Mouse (Mus musculus) kidney, embryonic 14.5 days (tissue): ENCODE measurements around the gene Rara. TPM values are rescaled to one million over a fixed set of nuclear protein-coding genes. Genes with fewer than 3 reads are reported as not detected.
A peak's percentile ranks its signal among the peaks of the same experiment; 100 is the strongest.

ENCODE experiments used
- ATAC-seq: fragments of 200-750 bp; cut with Nextera tagmentation; 2 replicates; pipeline ENCODE4 v1.8.0; 2017; ENCODE audit warnings: moderate number of reproducible peaks, mild to moderate bottlenecking, moderate TSS enrichment, moderate library complexity; ENCODE audit not compliant: low FRiP score, low TSS enrichment
- H3K27ac ChIP-seq: fragments of 300-500 bp; sonication (generic); 2 replicates; pipeline ENCODE4 v1.5.1; 2014; ENCODE audit warnings: low read depth, mild to moderate bottlenecking, low read length, moderate library complexity, mixed read lengths
- H3K27me3 ChIP-seq: fragments of 300-500 bp; sonication (generic); 2 replicates; pipeline ENCODE4 v1.6.1; 2014; ENCODE audit warnings: mild to moderate bottlenecking, low read length; ENCODE audit not compliant: control insufficient read depth, insufficient read depth
- H3K36me3 ChIP-seq: fragments of 300-500 bp; sonication (generic); 2 replicates; pipeline ENCODE4 v1.6.1; 2014; ENCODE audit warnings: low read length, mixed read lengths; ENCODE audit not compliant: control insufficient read depth, insufficient read depth
- H3K4me1 ChIP-seq: fragments of 300-500 bp; sonication (generic); 2 replicates; pipeline ENCODE4 v1.6.1; 2014; ENCODE audit warnings: low read length, mixed read lengths; ENCODE audit not compliant: control insufficient read depth, insufficient read depth
- H3K4me2 ChIP-seq: fragments of 300-500 bp; sonication (generic); replicated peaks from 2 replicates; pipeline ENCODE4 v1.6.1; 2014; ENCODE audit warnings: low read depth, mild to moderate bottlenecking, low read length
- H3K4me3 ChIP-seq: fragments of 300-500 bp; sonication (generic); 2 replicates; pipeline ENCODE4 v1.5.1; 2014; ENCODE audit warnings: mild to moderate bottlenecking, low read length
- H3K9ac ChIP-seq: fragments of 300-500 bp; sonication (generic); 2 replicates; pipeline ENCODE4 v1.6.1; 2014; ENCODE audit warnings: low read depth, mild to moderate bottlenecking, low read length, moderate library complexity
- H3K9me3 ChIP-seq: fragments of 300-500 bp; sonication (generic); 2 replicates; pipeline ENCODE4 v1.6.1; 2016; ENCODE audit warnings: low read length; ENCODE audit not compliant: control insufficient read depth
- WGBS: fragments of 180-500 bp; shearing (Covaris S2); extraction: QIAGEN DNeasy Blood & Tissue Kit; methylation state at CpG from one replicate; pipeline ENCODE4 v1.1.7; 2014; 5-methylcytosine and 5-hydroxymethylcytosine counted together
- polyA plus RNA-seq: library from polyadenylated mRNA; unstranded; fragments of >200 nt; fragmentation: Nextera tagmentation; extraction: Ambion mirVana; gene quantifications from 2 replicates; pipeline ENCODE4 v1.2.1, GENCODE M21; 2014

Gene Rara
- polyA plus RNA-seq, 1 experiment from 2014 or later, result 36.7 TPM

DNA sequence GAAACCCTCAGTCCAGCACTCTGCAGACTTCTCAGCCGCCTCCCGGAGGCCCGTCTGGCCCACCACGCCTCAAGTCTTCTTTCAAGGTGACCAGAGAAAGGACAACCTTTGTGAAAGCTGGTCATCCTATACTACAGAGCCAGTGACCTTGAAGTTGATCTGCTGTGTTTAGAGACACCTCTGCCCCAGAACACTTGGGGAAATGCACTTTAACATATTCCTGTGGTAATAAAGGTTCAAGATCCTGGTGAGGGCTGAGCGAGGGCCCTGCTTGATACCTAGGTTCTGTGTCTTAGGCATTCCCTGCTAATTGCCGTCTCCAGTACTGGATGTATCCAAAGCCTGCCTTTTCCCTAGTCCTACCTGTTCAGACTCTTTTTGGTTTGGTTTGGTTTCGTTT, 1.1 kb upstream of the Rara start:
- Histone ChIP-seq H3K36me3 (no peaks in the 10 kb centered on the region), H3K9me3 (no peaks in the 10 kb centered on the region), H3K4me3 (no peak overlapping the region), H3K4me2 (no peak overlapping the region), H3K4me1 (peaks cover 79% of the 10 kb centered on the region), H3K27me3 (no peaks in the 10 kb centered on the region), H3K27ac (peak overlapping the region; percentile 90), H3K9ac (0 out of 2 replicates have a peak overlapping the region, but pooled peaks have one; percentile 28)
- ATAC-seq, result no peak
- 71% methylated on average over 7 of the region's 7 CpGs for WGBS

DNA sequence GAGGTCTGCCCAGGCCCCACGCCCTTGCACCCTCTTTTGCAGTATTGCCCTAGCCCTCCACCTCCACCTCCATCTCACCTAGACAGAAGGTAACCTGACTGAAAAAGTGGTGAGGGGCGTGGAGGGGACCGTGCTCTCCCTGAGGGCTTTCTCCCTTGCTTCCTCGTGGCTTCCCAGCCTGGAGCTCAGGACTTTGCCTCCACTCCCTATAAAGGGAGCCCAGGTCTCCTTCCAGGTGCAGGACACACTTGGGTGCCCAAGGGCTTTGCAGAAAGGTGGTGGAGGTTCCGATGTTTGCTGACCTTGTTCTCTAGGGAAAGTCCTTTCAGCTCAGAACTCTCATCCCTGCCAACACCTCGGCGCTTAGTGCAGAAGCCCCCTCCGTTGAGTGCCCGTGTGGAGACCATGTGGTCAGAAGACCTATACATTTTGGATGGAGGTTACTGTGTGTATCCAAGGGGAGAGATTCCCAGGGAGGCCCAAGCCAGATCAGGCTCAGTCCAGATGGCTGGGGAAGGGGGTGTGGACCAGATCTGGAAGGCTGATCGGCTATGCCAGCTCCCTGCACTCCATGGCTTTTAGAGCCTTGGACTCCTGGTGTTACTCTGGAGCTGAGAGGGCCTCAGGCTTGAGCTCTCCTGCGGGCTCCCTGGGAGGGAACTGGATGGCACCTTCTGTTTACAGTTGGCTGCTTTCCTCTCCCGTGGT, 722 bp downstream of the Rara start:
- peak overlapping the region; percentile 54 for H3K4me2 ChIP-seq
- peak overlapping the region; percentile 69 for H3K27ac ChIP-seq
- H3K27me3 ChIP-seq, result no peaks in the 10 kb centered on the region
- peaks cover 91% of the 10 kb centered on the region for H3K4me1 ChIP-seq
- H3K4me3 ChIP-seq, result peak overlapping the region; percentile 59
- H3K36me3 ChIP-seq, result no peaks in the 10 kb centered on the region
- no peaks in the 10 kb centered on the region for H3K9me3 ChIP-seq
- ATAC-seq, result no peak
- 11% methylated on average over 12 of the region's 12 CpGs for WGBS
- peak overlapping the region; percentile 78 for H3K9ac ChIP-seq

DNA sequence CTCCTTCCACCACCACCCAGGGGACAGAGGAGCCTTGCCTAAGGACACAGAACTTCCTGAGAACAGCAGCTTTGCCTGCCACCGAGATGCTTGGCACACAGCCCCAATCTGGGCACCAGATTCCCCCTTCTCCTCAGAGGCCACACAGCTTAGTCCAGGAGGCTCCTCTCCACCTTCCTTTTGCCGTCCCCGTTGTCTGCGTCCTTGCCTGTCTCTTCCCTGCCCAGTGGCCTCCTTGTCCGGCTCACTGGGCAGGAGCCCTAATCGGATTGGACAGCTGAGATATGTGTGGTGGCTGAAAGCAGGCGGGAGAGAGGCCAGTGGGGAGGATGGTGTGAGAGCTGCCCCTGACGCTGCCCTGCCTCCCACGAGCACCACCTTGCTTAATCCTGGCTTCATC, 1.9 kb downstream of the Rara start:
- WGBS, result 6% methylated on average over 9 of the region's 9 CpGs
- peaks cover 82% of the 10 kb centered on the region for H3K4me1 ChIP-seq
- no peaks in the 10 kb centered on the region for H3K27me3 ChIP-seq
- peak overlapping the region; percentile 24; the same call in 1 of the 2 replicates for H3K9ac ChIP-seq
- no peak for ATAC-seq
- peak overlapping the region; percentile 54 for H3K4me2 ChIP-seq
- no peaks in the 10 kb centered on the region for H3K36me3 ChIP-seq
- no peaks in the 10 kb centered on the region for H3K9me3 ChIP-seq
- H3K4me3 ChIP-seq, result 0 out of 2 replicates have a peak overlapping the region, but pooled peaks have one; percentile 1
- H3K27ac ChIP-seq, result peak overlapping the region; percentile 53

DNA sequence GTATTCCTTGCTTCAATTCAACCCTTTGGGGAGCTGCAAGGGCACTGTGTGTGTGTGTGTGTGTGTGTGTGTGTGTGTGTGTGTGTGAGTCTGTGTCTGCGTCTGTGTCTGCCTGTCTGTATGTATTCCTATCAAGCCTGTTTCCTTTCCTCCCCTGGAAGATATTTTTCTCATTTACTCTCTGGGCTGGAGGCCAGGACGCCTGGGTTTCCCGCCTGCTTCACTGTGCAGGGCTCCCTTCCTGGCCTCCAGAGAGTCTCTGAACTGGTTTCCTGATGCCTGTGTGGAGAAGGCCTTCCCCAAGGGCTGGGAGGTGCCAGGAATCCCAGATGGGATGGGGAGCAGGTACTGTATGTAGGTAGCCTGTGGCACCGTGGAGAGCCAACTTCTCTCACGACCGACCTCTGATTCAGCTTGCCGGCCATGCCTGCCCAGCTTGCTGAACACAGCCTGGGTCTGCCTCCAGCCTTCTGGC, 2.5 kb downstream of the Rara start:
- no peak for ATAC-seq
- Histone ChIP-seq H3K27me3 (no peaks in the 10 kb centered on the region), H3K4me1 (peaks cover 76% of the 10 kb centered on the region), H3K9me3 (no peaks in the 10 kb centered on the region), H3K4me2 (peak overlapping the region; percentile 54; the same call in 1 of the 2 replicates), H3K27ac (peak overlapping the region; percentile 53), H3K36me3 (no peaks in the 10 kb centered on the region), H3K9ac (no peak overlapping the region), H3K4me3 (no peak overlapping the region; the same call in 1 of the 2 replicates)
- WGBS, result 61% methylated on average over 7 of the region's 7 CpGs

DNA sequence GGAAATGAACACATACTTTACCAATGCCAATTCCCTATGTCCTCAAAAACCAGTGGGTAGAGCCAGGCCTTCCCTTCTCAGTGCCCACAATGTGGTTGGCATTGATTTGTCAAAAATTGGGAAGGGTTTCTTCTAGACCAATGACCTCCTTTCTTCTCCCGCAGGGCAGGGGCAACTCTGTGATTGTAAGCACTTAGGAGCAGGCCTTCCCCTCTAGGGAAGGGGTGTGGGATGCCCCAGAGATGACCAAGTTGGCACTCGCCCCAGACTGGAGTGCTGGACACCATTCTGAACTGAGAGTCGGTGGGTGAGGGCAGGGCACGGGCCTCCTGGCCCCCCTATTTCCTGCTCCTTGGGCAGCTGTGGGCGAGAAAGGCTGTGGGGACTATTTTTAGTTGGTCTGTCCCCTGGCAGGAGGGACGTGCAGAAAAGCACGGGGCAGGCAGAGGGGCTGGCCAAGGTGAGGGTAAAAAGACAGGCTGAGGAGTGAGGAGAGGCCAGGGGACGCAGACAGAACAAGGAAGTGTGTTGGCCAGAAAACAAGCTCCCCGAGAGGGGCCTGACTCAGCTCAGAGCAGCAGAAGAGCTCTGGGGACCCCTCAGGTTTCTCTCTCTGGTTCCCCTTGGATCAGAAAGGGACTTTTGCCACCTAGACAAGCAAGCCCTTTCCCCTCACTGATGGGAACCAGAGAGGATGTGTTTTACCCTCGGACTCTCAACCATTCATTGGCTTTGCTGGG, 3.3 kb downstream of the Rara start:
- no peak for ATAC-seq
- H3K36me3 ChIP-seq, result no peaks in the 10 kb centered on the region
- peak overlapping the region; percentile 63 for H3K27ac ChIP-seq
- H3K27me3 ChIP-seq, result no peaks in the 10 kb centered on the region
- H3K9me3 ChIP-seq, result no peaks in the 10 kb centered on the region
- peaks cover 70% of the 10 kb centered on the region for H3K4me1 ChIP-seq
- no peak overlapping the region for H3K4me3 ChIP-seq
- no peak overlapping the region for H3K4me2 ChIP-seq
- WGBS, result 39% methylated on average over 10 of the region's 10 CpGs
- 0 out of 2 replicates have a peak overlapping the region, but pooled peaks have one; percentile 23 for H3K9ac ChIP-seq

DNA sequence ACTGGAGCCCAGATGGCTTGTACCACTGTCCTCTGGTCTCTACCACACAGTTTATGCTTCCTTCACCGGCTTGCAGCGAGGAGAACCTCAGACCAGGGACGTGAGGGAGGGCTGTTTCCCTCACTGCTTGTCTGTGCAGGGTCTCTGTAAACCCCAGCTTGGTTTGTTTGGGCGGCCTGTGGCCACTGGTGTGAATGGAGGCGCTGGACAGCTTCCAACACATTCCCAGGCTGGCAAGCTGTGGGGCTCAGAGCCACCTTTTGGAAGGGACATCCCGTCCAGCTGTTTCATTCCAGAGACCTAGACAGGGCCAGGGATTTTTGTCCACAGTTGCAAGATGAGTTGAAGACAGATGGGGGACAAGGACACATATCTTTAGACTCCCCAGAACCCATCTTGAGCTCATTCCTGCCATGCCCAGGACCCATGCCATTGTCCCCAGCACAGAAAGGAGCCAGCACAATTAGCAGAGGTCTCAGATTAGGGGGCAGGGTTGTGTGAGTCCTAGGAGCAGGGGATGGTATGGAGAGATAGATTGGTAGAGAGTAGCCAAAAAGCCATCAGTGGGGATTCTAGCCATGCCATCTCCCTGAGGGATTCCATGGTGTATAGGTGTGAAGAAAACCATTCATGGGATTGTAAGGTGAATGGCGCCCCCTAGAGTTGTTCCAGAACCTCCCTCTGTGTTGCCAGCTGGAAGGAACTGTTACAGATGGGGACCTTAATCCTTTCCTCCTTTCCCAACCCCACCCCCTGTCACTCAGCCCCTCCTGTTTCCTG, 4.1 kb downstream of the Rara start:
- Histone ChIP-seq H3K9me3 (no peaks in the 10 kb centered on the region), H3K27me3 (no peaks in the 10 kb centered on the region), H3K27ac (peak overlapping the region; percentile 63), H3K4me2 (no peak overlapping the region), H3K4me1 (peaks cover 69% of the 10 kb centered on the region), H3K36me3 (no peaks in the 10 kb centered on the region), H3K4me3 (no peak overlapping the region), H3K9ac (0 out of 2 replicates have a peak overlapping the region, but pooled peaks have one; percentile 23)
- WGBS, result 24% methylated on average over 7 of the region's 7 CpGs
- ATAC-seq, result no peak

DNA sequence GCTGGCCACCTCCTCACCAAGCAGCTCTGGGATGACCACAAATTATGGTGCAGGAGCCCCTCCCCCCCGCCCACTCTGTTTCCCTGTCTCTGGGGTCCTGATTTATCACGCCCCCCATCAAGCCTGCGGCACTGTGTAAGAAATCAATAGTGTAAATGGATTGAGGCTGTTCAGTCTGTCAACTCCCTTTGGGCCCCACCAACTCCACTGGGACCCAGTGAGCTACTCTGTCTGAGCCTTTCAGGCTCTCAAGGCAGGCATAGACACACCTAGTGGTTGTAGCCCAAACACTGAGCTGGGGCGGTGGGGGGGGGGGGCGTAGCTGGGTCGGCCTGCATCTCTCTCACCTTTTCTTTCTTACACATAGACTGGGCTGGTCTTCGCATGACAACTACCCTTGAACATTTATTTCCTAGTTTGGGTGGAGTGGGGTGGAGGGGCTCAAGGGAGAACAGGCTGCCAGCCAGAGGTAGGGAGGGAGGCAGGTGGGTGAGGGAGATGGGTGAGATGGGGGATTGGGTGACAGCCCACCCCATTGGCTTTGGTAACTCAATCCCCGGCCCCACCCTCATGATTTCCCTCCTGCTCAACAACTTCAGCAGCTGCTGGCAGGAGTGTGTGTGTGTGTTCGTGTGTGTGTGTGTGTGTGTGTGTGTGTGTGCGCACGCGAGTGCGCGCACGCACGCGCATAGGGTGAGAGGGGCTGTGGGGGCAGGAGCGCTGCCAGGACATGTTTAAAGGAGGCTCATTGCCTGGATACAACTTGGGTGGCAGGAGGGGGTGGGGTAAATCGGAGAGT, 4.9 kb downstream of the Rara start:
- Histone ChIP-seq H3K4me3 (no peak overlapping the region), H3K27ac (peak overlapping the region; percentile 63; the same call in 1 of the 2 replicates), H3K27me3 (no peaks in the 10 kb centered on the region), H3K9ac (no peak overlapping the region; the same call in 1 of the 2 replicates), H3K36me3 (no peaks in the 10 kb centered on the region), H3K4me1 (peaks cover 70% of the 10 kb centered on the region), H3K9me3 (no peaks in the 10 kb centered on the region), H3K4me2 (peak overlapping the region; percentile 32)
- 9% methylated on average over 19 of the region's 19 CpGs for WGBS
- peak; percentile 26 for ATAC-seq

DNA sequence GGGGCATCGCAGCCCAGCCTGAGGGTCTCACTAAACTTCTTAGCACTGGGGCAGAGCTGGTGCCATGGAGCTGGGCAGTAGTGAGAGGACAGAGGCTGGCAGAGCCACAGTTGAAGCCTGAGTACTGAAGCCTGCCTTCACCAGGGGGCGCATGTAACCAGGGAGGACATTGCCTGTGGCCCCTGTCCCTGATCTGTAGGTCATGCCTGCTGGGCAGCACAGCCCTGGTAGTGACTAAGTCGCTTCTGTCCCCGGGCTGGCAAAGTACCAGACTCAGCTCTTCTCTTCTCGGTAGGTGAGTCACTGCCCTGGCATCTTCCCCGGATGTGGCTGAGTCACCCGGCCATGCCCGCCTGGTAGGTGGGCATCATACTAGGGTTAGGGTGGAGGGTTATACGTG, 5.5 kb downstream of the Rara start:
- 43% methylated on average over 9 of the region's 9 CpGs for WGBS
- Histone ChIP-seq H3K36me3 (no peaks in the 10 kb centered on the region), H3K27ac (0 out of 2 replicates have a peak overlapping the region, but pooled peaks have one; percentile 42), H3K4me1 (peaks cover 67% of the 10 kb centered on the region), H3K9me3 (no peaks in the 10 kb centered on the region), H3K9ac (no peak overlapping the region; the same call in 1 of the 2 replicates), H3K27me3 (no peaks in the 10 kb centered on the region), H3K4me2 (peak overlapping the region; percentile 32), H3K4me3 (no peak overlapping the region)
- no peak for ATAC-seq
